Mouse (Mus musculus) forebrain, embryonic 12.5 days (tissue): ENCODE measurements around the gene Tnfaip8l3. TPM values are rescaled to one million over a fixed set of nuclear protein-coding genes. Genes with fewer than 3 reads are reported as not detected.
A peak's percentile ranks its signal among the peaks of the same experiment; 100 is the strongest.
"Not testable (repeated sequence)": the region's sequence is repeated elsewhere in the genome, so short reads cannot be mapped to it uniquely, and the experiment has no call there.

Experiments used
- ATAC-seq: fragments of 200-750 bp; cut with Nextera tagmentation; 2 replicates; pipeline ENCODE4 v1.8.0; 2017; ENCODE audit warnings: moderate TSS enrichment; ENCODE audit not compliant: low FRiP score
- H3K27ac ChIP-seq: fragments of 300-500 bp; sonication (generic); 2 replicates; pipeline ENCODE4 v1.5.1; 2016; ENCODE audit warnings: mild to moderate bottlenecking
- H3K27me3 ChIP-seq: fragments of 300-500 bp; sonication (generic); 2 replicates; pipeline ENCODE4 v1.6.1; 2016; ENCODE audit warnings: mild to moderate bottlenecking
- H3K36me3 ChIP-seq: fragments of 300-500 bp; sonication (generic); replicated peaks from 2 replicates; pipeline ENCODE4 v1.6.1; 2016; ENCODE audit warnings: mild to moderate bottlenecking
- H3K4me1 ChIP-seq: fragments of 300-500 bp; sonication (generic); 2 replicates; pipeline ENCODE4 v1.6.1; 2016
- H3K4me2 ChIP-seq: fragments of 300-500 bp; sonication (generic); 2 replicates; pipeline ENCODE4 v1.6.1; 2016; ENCODE audit warnings: mild to moderate bottlenecking, moderate library complexity
- H3K4me3 ChIP-seq: fragments of 300-500 bp; sonication (generic); replicated peaks from 2 replicates; pipeline ENCODE4 v1.5.1; 2016; ENCODE audit warnings: mild to moderate bottlenecking
- H3K9ac ChIP-seq: fragments of 300-500 bp; sonication (generic); 2 replicates; pipeline ENCODE4 v1.6.1; 2016; ENCODE audit warnings: mild to moderate bottlenecking
- H3K9me3 ChIP-seq: fragments of 300-500 bp; sonication (generic); 2 replicates; pipeline ENCODE4 v1.6.1; 2016
- WGBS: fragments of 180-500 bp; shearing (Covaris S2); methylation state at CpG from one replicate; pipeline ENCODE4 v1.1.7; 2016; 5-methylcytosine and 5-hydroxymethylcytosine counted together
- polyA plus RNA-seq: library from polyadenylated mRNA; unstranded; fragments of >200 nt; fragmentation: Nextera tagmentation; extraction: Ambion mirVana; gene quantifications from 2 replicates; pipeline ENCODE4 v1.2.1, GENCODE M21; 2016

The Tnfaip8l3 gene
- polyA plus RNA-seq, 1 experiment from 2014 or later, result 0.28 TPM

DNA sequence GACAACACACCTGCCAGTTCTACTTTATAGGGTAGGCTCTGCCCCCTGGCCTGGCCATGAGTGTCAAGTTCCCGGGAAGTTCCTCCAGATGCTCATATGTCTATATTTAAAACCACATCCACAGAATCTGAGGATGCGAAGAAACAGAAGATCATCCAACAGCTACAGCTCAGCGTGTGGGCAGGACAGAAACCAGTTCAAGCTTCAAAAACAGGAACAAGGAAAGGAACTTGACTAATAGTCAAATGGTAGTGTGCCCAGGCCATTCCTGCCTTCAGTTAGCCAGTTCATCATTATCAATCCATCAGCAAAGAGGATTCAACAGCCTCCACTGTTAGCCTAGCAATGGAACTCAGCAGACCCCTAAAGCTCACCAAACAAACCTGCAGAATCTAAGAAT, 4.5 kb downstream of the Tnfaip8l3 start:
- H3K4me2 ChIP-seq, result no peak overlapping the region
- 84% methylated on average over 3 of the region's 3 CpGs for WGBS
- H3K9ac ChIP-seq, result no peak overlapping the region
- no peak overlapping the region for H3K27ac ChIP-seq
- no peak overlapping the region for H3K4me3 ChIP-seq
- no peaks in the 10 kb centered on the region for H3K36me3 ChIP-seq
- peaks cover 12% of the 10 kb centered on the region for H3K4me1 ChIP-seq
- H3K9me3 ChIP-seq, result no peaks in the 10 kb centered on the region
- ATAC-seq, result no peak
- peaks cover 24% of the 10 kb centered on the region for H3K27me3 ChIP-seq

GRCm38 (mm10) chr9:54061666-54062065, 6.5 kb downstream of the Tnfaip8l3 start:
- no peak overlapping the region for H3K4me3 ChIP-seq
- 84% methylated on average over 5 of the region's 5 CpGs for WGBS
- no peak overlapping the region for H3K4me2 ChIP-seq
- H3K9me3 ChIP-seq, result no peaks in the 10 kb centered on the region
- H3K36me3 ChIP-seq, result no peaks in the 10 kb centered on the region
- H3K27ac ChIP-seq, result no peak overlapping the region
- no peak overlapping the region for H3K9ac ChIP-seq
- no peak for ATAC-seq
- no peaks in the 10 kb centered on the region for H3K4me1 ChIP-seq
- peaks cover 4% of the 10 kb centered on the region; the same call in 1 of the 2 replicates for H3K27me3 ChIP-seq

GRCm38 (mm10) chr9:54051298-54052068, 16.7 kb downstream of the Tnfaip8l3 start:
- Histone ChIP-seq H3K4me2 (no peak overlapping the region), H3K36me3 (no peaks in the 10 kb centered on the region), H3K4me3 (no peak overlapping the region), H3K27ac (no peak overlapping the region), H3K9ac (no peak overlapping the region), H3K27me3 (no peaks in the 10 kb centered on the region), H3K9me3 (no peaks in the 10 kb centered on the region), H3K4me1 (no peaks in the 10 kb centered on the region)
- 84% methylated on average over 3 of the region's 3 CpGs for WGBS
- ATAC-seq, result no peak

DNA sequence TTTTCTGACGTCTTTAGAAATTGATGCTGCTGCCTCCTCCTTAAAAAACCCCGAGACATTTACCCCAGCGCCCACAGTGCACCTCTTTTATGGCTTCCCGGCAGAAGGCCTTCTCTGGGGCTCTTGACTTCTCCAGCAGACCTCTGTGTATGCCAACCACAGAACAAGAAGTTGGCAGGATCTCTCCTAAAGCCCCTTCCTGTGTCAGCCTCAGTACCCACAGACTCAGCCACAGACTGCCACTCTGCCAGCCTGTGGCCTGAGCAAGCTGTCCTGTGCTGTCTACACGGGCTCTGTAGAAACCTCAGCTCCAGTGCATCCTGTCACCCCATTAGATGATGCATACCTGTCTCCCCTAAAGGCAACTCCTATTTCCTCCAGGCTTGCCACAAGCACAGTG, 19.2 kb downstream of the Tnfaip8l3 start:
- H3K4me1 ChIP-seq, result no peaks in the 10 kb centered on the region
- no peak overlapping the region for H3K27ac ChIP-seq
- H3K4me2 ChIP-seq, result no peak overlapping the region
- H3K9ac ChIP-seq, result no peak overlapping the region
- H3K36me3 ChIP-seq, result no peaks in the 10 kb centered on the region
- no peaks in the 10 kb centered on the region for H3K9me3 ChIP-seq
- H3K27me3 ChIP-seq, result no peaks in the 10 kb centered on the region
- ATAC-seq, result no peak
- no peak overlapping the region for H3K4me3 ChIP-seq
- 76% methylated on average over 5 of the region's 5 CpGs for WGBS

DNA sequence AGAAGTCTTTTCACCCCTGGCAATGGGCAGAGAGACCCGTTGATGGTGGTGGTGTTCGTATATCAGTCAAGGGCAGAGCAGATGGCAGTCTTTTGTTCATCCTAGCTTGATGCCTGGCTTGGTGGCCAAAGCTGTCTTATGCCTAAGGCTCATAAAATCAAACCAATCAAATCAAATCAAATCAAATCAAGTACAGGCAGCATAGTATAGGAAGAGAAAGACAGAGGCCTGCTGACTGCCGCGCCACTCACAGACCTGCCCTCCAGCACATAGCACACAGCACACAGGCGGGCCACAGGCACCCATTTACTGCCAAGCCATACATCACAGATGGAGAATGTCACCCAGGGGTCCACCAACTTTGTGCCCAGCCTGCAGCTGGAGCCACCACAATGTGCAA, 25.1 kb downstream of the Tnfaip8l3 start:
- Histone ChIP-seq H3K4me3 (no peak overlapping the region), H3K36me3 (no peaks in the 10 kb centered on the region), H3K9ac (no peak overlapping the region), H3K9me3 (no peaks in the 10 kb centered on the region), H3K27ac (no peak overlapping the region), H3K27me3 (no peaks in the 10 kb centered on the region), H3K4me1 (no peaks in the 10 kb centered on the region), H3K4me2 (no peak overlapping the region)
- ATAC-seq, result no peak
- WGBS, result 92% methylated on average over 5 of the region's 5 CpGs

DNA sequence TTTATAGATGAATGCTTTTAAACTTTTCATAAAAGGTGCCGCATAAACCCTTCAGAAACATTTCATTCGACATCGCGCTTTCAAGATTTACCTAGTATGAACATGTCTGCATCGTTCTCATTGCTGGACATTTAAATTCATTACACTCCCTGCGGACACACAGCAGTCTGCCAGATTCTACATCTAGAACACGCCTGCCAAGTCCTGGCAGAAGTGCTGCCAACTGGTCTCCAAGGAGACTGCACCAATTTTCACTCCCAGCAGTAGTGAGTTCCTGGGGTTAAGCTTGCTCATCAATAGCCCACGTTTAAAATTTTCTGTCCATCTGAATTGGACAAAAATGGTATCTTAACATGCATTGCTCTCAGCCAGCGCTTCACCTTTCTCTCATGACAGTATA, 30.5 kb downstream of the Tnfaip8l3 start:
- Histone ChIP-seq H3K9me3 (no peaks in the 10 kb centered on the region), H3K4me1 (0 out of 2 replicates have a peak, but pooled peaks cover 2% of the 10 kb centered on the region), H3K36me3 (no peaks in the 10 kb centered on the region), H3K27me3 (no peaks in the 10 kb centered on the region), H3K4me3 (no peak overlapping the region), H3K4me2 (no peak overlapping the region), H3K27ac (no peak overlapping the region), H3K9ac (no peak overlapping the region)
- 78% methylated on average over 9 of the region's 9 CpGs for WGBS
- ATAC-seq, result no peak

DNA sequence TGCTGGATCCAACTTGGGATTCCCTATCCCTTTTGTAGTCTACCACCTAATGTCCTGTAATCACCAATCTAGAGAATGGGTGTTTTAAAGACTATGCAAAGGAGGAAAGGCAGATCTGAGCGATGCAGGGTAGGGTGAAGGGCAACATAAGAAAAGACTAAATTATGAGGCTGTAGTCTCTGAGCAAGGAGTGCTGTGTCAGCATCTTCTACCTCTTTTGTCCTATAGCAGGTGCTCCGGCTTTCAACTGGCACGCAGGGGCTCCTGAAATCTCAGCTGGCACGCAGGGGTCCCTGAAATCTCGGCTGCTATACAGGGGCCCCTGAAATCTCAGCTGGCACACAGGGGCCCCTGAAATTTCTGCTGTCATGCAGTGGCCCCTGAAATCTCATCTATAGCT, 33.5 kb downstream of the Tnfaip8l3 start:
- WGBS, result 76% methylated on average over 5 of the region's 5 CpGs
- H3K4me2 ChIP-seq, result no peak overlapping the region
- no peaks in the 10 kb centered on the region for H3K27me3 ChIP-seq
- H3K27ac ChIP-seq, result no peak overlapping the region
- 0 out of 2 replicates have a peak, but pooled peaks cover 2% of the 10 kb centered on the region for H3K4me1 ChIP-seq
- no peaks in the 10 kb centered on the region for H3K36me3 ChIP-seq
- H3K9me3 ChIP-seq, result no peaks in the 10 kb centered on the region
- no peak overlapping the region for H3K9ac ChIP-seq
- no peak overlapping the region for H3K4me3 ChIP-seq
- ATAC-seq, result no peak

DNA sequence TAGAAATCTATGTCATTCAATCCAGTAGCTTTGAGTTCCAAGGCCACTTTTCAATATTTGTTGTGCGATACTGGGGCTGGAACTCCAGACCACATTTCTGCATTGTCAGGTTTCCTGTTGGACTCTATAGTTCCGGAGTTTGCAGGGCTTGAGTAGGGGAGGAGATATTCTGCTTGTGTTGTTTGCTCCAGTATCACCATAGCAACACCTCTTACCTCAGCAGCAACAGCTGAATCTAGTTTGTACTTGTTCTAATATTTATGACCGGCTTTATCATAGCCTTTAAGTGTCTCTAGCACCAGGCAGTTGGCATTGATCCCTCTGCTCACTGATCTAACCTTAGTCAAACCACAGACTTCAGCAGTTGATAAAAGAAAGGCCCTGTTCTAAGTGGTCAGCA, 45.4 kb downstream of the Tnfaip8l3 start:
- Histone ChIP-seq H3K9ac (no peak overlapping the region), H3K27ac (no peak overlapping the region), H3K9me3 (no peaks in the 10 kb centered on the region), H3K36me3 (no peaks in the 10 kb centered on the region), H3K4me2 (no peak overlapping the region), H3K4me1 (no peaks in the 10 kb centered on the region), H3K4me3 (no peak overlapping the region), H3K27me3 (no peaks in the 10 kb centered on the region)
- 89% methylated on average over 3 of the region's 3 CpGs for WGBS
- no peak for ATAC-seq

GRCm38 (mm10) chr9:53994528-53994927, 73.7 kb downstream of the Tnfaip8l3 start:
- no peaks in the 10 kb centered on the region for H3K36me3 ChIP-seq
- no peak overlapping the region for H3K9ac ChIP-seq
- H3K27ac ChIP-seq, result no peak overlapping the region
- H3K27me3 ChIP-seq, result no peaks in the 10 kb centered on the region
- H3K9me3 ChIP-seq, result no peaks in the 10 kb centered on the region
- H3K4me3 ChIP-seq, result no peak overlapping the region
- 66% methylated on average over 1 of the region's 1 CpGs for WGBS
- H3K4me2 ChIP-seq, result no peak overlapping the region
- no peak for ATAC-seq
- H3K4me1 ChIP-seq, result no peaks in the 10 kb centered on the region

DNA sequence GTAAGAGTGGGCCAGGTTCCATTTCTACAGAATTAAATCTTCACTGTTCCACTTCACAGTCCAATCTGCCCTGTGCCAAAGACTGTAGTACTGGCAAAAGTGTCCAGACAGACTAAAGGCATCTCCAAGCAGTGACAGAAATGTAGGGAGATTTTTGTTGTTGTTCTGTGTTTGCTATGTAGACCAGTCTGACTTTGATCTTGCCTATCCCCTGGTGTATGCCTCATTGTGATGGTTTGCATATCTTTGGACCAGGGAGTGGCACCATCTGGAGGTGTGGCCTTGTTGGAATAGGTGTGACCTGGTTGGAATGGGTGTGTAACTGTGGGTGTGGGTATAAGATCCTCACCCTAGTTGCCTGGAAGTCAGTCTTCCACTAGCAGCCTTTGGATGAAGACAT, 75.6 kb downstream of the Tnfaip8l3 start:
- H3K9me3 ChIP-seq, H3K27ac ChIP-seq, H3K4me2 ChIP-seq, H3K27me3 ChIP-seq, H3K9ac ChIP-seq, H3K36me3 ChIP-seq, H3K4me1 ChIP-seq, H3K4me3 ChIP-seq, ATAC-seq: not testable (repeated sequence)

GRCm38 (mm10) chr9:53990921-53991320, 77.3 kb downstream of the Tnfaip8l3 start:
- Histone ChIP-seq H3K27me3 (no peaks in the 10 kb centered on the region), H3K4me1 (no peaks in the 10 kb centered on the region), H3K27ac (no peak overlapping the region), H3K9ac (no peak overlapping the region), H3K36me3 (no peaks in the 10 kb centered on the region), H3K9me3 (no peaks in the 10 kb centered on the region), H3K4me2 (no peak overlapping the region), H3K4me3 (no peak overlapping the region)
- peak; percentile 79 for ATAC-seq
- 8% methylated on average over 3 of the region's 3 CpGs for WGBS

DNA sequence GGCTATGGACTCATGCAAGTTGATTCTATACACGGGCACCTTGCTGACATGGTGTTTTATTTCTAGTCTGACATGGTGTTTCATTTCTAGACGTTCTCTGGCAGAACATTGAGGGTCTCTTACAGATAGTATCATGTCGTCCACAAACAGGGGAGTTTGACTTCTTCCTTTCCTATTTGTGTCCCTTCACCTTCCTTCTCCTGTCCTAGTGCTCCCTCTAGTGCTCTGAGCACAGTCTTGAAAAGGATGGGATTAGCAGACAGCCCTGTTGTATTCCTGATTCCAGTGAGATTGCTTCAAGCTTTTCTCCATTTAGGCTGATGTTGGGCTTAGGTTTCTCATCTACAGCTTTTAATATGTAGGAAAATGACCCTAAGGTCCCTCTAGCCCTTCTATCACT, 81.2 kb downstream of the Tnfaip8l3 start:
- no peak overlapping the region for H3K9ac ChIP-seq
- H3K9me3 ChIP-seq, result no peaks in the 10 kb centered on the region
- no peak for ATAC-seq
- H3K27me3 ChIP-seq, result 0 out of 2 replicates have a peak, but pooled peaks cover 2% of the 10 kb centered on the region
- no peaks in the 10 kb centered on the region for H3K4me1 ChIP-seq
- 39% methylated on average over 3 of the region's 3 CpGs for WGBS
- no peak overlapping the region for H3K27ac ChIP-seq
- H3K4me2 ChIP-seq, result no peak overlapping the region
- no peak overlapping the region for H3K4me3 ChIP-seq
- H3K36me3 ChIP-seq, result no peaks in the 10 kb centered on the region

GRCm38 (mm10) chr9:53984868-53985267, 83.3 kb downstream of the Tnfaip8l3 start:
- peak; percentile 55; the same call in 1 of the 2 replicates for ATAC-seq
- Histone ChIP-seq H3K27ac (no peak overlapping the region), H3K4me1 (no peaks in the 10 kb centered on the region), H3K27me3 (0 out of 2 replicates have a peak, but pooled peaks cover 2% of the 10 kb centered on the region), H3K4me2 (no peak overlapping the region), H3K9ac (no peak overlapping the region), H3K4me3 (no peak overlapping the region), H3K9me3 (no peaks in the 10 kb centered on the region), H3K36me3 (no peaks in the 10 kb centered on the region)
- WGBS, result 28% methylated on average over 9 of the region's 9 CpGs
